Mouse (Mus musculus) CH12.LX (cell line): ENCODE data around the gene Ethe1. TPM values are rescaled to one million over a fixed set of nuclear protein-coding genes. Genes with fewer than 3 reads are reported as not detected.

ENCODE experiments used
- DNase-seq: peaks from one replicate; pipeline ENCODE4 v3.0.0-alpha.2; 2013; ENCODE audit errors: extremely low read depth
- H3K27ac ChIP-seq: 2 replicates; pipeline ENCODE4 v1.5.1; 2012; ENCODE audit warnings: low read depth, mild to moderate bottlenecking, control low read depth, moderate library complexity; ENCODE audit not compliant: insufficient read depth
- H3K27me3 ChIP-seq: replicated peaks from 2 replicates; pipeline ENCODE3; 2012; ENCODE audit warnings: inconsistent platforms
- H3K36me3 ChIP-seq, 2 experiments: replicated peaks in 1 of 2; 2 replicates each; pipeline versions ENCODE3 to v1.6.1; 2012; ENCODE audit warnings: inconsistent platforms in 1 of 2, low read length in 1 of 2, mild to moderate bottlenecking in 1 of 2, mixed read lengths in 1 of 2, moderate library complexity in 1 of 2; ENCODE audit not compliant: control insufficient read depth in 1 of 2, insufficient read depth in 1 of 2
- H3K4me1 ChIP-seq, 2 experiments: 2 replicates each; pipeline ENCODE4 v1.6.1; 2012; ENCODE audit warnings: inconsistent platforms in 1 of 2, moderate library complexity in 1 of 2; ENCODE audit not compliant: insufficient read depth in 2 of 2, control insufficient read depth in 1 of 2
- H3K4me2 ChIP-seq: 2 replicates; pipeline ENCODE4 v1.6.1; 2012; ENCODE audit warnings: low read depth, mild to moderate bottlenecking, control low read depth; ENCODE audit not compliant: poor library complexity, insufficient read depth, severe bottlenecking
- H3K4me3 ChIP-seq, 3 experiments: fragments of 150-350 bp in 1 of 3; sonication (generic) in 1 of 3; replicated peaks in 1 of 3; 2 replicates each; pipeline versions ENCODE3 to v1.5.1; 2011 to 2012; ENCODE audit warnings: low read depth in 2 of 3, low read length in 2 of 3, mild to moderate bottlenecking in 2 of 3, moderate library complexity in 2 of 3, control low read depth in 1 of 3, improper control_type of control experiment in 1 of 3, inconsistent platforms in 1 of 3, mixed read lengths in 1 of 3; ENCODE audit not compliant: poor library complexity in 1 of 3
- H3K79me2 ChIP-seq: replicated peaks from 2 replicates; pipeline ENCODE4 v1.6.1; 2012; ENCODE audit warnings: mild to moderate bottlenecking, moderate library complexity; ENCODE audit not compliant: control insufficient read depth, poor library complexity, insufficient read depth, severe bottlenecking; ENCODE audit errors: extremely low read depth
- H3K9ac ChIP-seq: 2 replicates; pipeline ENCODE4 v1.6.1; 2012; ENCODE audit warnings: low read depth, mild to moderate bottlenecking, control low read depth, moderate library complexity; ENCODE audit not compliant: insufficient read depth
- H3K9me3 ChIP-seq: replicated peaks from 2 replicates; pipeline ENCODE3; 2012; ENCODE audit warnings: low read length, inconsistent platforms, mixed read lengths
- BHLHE40 ChIP-seq: IDR thresholded peaks from 2 replicates; pipeline ENCODE4 v1.6.1; 2011; ENCODE audit warnings: mild to moderate bottlenecking, low read depth, low read length, improper control_type of control experiment
- CHD2 ChIP-seq: IDR thresholded peaks from 2 replicates; pipeline ENCODE4 v1.6.1; 2011; ENCODE audit warnings: low read length, improper control_type of control experiment
- E2F4 ChIP-seq: IDR thresholded peaks from 2 replicates; pipeline ENCODE4 v1.6.1; 2011; ENCODE audit warnings: low read depth, low read length, improper control_type of control experiment; ENCODE audit not compliant: insufficient replicate concordance
- ELF1 ChIP-seq: IDR thresholded peaks from 2 replicates; pipeline ENCODE4 v1.6.1; 2014; ENCODE audit warnings: low read depth, mild to moderate bottlenecking, inconsistent platforms, low read length, improper control_type of control experiment
- ETS1 ChIP-seq: conservative IDR thresholded peaks from 2 replicates; pipeline ENCODE4 v1.6.1; 2012; ENCODE audit warnings: low read depth, mild to moderate bottlenecking, inconsistent platforms, low read length, improper control_type of control experiment, moderate library complexity
- GABPA ChIP-seq: IDR thresholded peaks from 2 replicates; pipeline ENCODE4 v1.6.1; 2012; ENCODE audit warnings: low read depth, low read length, improper control_type of control experiment, inconsistent platforms; ENCODE audit not compliant: insufficient replicate concordance
- IRF4 ChIP-seq: IDR thresholded peaks from 2 replicates; pipeline ENCODE4 v1.6.1; 2014; ENCODE audit warnings: low read depth, mild to moderate bottlenecking, inconsistent platforms, low read length, improper control_type of control experiment
- JUND ChIP-seq: conservative IDR thresholded peaks from 2 replicates; pipeline ENCODE4 v1.6.1; 2011; ENCODE audit warnings: low read depth, low read length, improper control_type of control experiment
- MAX ChIP-seq: IDR thresholded peaks from 2 replicates; pipeline ENCODE4 v1.6.1; 2011; ENCODE audit warnings: low read length, improper control_type of control experiment
- MAZ ChIP-seq: IDR thresholded peaks from 2 replicates; pipeline ENCODE4 v1.6.1; 2012; ENCODE audit warnings: low read depth, mild to moderate bottlenecking, inconsistent platforms, low read length, improper control_type of control experiment, moderate library complexity
- MXI1 ChIP-seq: IDR thresholded peaks from 2 replicates; pipeline ENCODE4 v1.6.1; 2011; ENCODE audit warnings: mild to moderate bottlenecking, low read depth, low read length, improper control_type of control experiment
- MYC ChIP-seq: IDR thresholded peaks from 2 replicates; pipeline ENCODE4 v1.6.1; 2011; ENCODE audit warnings: low read depth, mild to moderate bottlenecking, improper control_type of control experiment, low read length
- POLR2A ChIP-seq: IDR thresholded peaks from 2 replicates; pipeline ENCODE4 v1.6.1; 2011; ENCODE audit warnings: low read depth, mild to moderate bottlenecking, improper control_type of control experiment, low read length
- POLR2AphosphoS2 ChIP-seq: IDR thresholded peaks from 2 replicates; pipeline ENCODE4 v1.6.1; 2011; ENCODE audit warnings: low read depth, low read length, improper control_type of control experiment
- RAD21 ChIP-seq: IDR thresholded peaks from 2 replicates; pipeline ENCODE4 v1.6.1; 2011; ENCODE audit warnings: low read depth, mild to moderate bottlenecking, low read length, improper control_type of control experiment, moderate library complexity
- SIN3A ChIP-seq: IDR thresholded peaks from 2 replicates; pipeline ENCODE4 v1.6.1; 2012; ENCODE audit warnings: low read length, improper control_type of control experiment, inconsistent platforms
- TBP ChIP-seq: conservative IDR thresholded peaks from 2 replicates; pipeline ENCODE4 v1.6.1; 2011; ENCODE audit warnings: low read depth, low read length, improper control_type of control experiment
- TCF12 ChIP-seq: IDR thresholded peaks from 2 replicates; pipeline ENCODE4 v1.6.1; 2014; ENCODE audit warnings: low read depth, mild to moderate bottlenecking, inconsistent platforms, low read length, improper control_type of control experiment
- UBTF ChIP-seq: IDR thresholded peaks from 2 replicates; pipeline ENCODE4 v1.6.1; 2012; ENCODE audit warnings: low read depth, mild to moderate bottlenecking, inconsistent platforms, low read length, improper control_type of control experiment, moderate library complexity
- USF1 ChIP-seq: IDR thresholded peaks from 2 replicates; pipeline ENCODE4 v1.6.1; 2014; ENCODE audit warnings: low read depth, mild to moderate bottlenecking, inconsistent platforms, low read length, improper control_type of control experiment
- ZC3H11A ChIP-seq: IDR thresholded peaks from 2 replicates; pipeline ENCODE4 v1.6.1; 2012; ENCODE audit warnings: low read depth, mild to moderate bottlenecking, inconsistent platforms, low read length, improper control_type of control experiment
- ZKSCAN1 ChIP-seq: IDR thresholded peaks from 2 replicates; pipeline ENCODE4 v1.6.1; 2012; ENCODE audit warnings: low read depth, inconsistent platforms, low read length, improper control_type of control experiment, borderline replicate concordance
- ZMIZ1 ChIP-seq: IDR thresholded peaks from 2 replicates; pipeline ENCODE4 v1.6.1; 2012; ENCODE audit warnings: low read depth, mild to moderate bottlenecking, inconsistent platforms, low read length, improper control_type of control experiment
- ZNF384 ChIP-seq: IDR thresholded peaks from 2 replicates; pipeline ENCODE4 v1.6.1; 2012; ENCODE audit warnings: low read depth, low read length, improper control_type of control experiment, inconsistent platforms
- dilution Hi-C: fragments of 300-500 bp; cut with MboI; formaldehyde crosslinking; loops from 2 replicates; pipeline ENCODE4 v1.14.3; 2020; ENCODE audit warnings: low sequenced_read_pairs; ENCODE audit not compliant: extremely low pct_unique_long_range_greater_than_20kb, extremely low pct_ligation_motif_present
- in situ Hi-C: fragments of 300-500 bp; cut with MboI; formaldehyde crosslinking; loops from 3 replicates; pipeline ENCODE4 v1.14.3; 2019; ENCODE audit warnings: low sequenced_read_pairs, low pct_ligation_motif_present, low pct_unique_long_range_greater_than_20kb, mixed read lengths
- polyA plus RNA-seq: library from polyadenylated mRNA; unstranded; fragments of >175 nt; gene quantifications from 2 replicates; pipeline ENCODE4 v1.2.1, GENCODE M21; 2012; ENCODE audit warnings: low read depth; ENCODE audit not compliant: insufficient read length
- total RNA-seq, 2 experiments: library from RNA; depleted of rRNA; stranded (reverse); fragments of 300-350 nt in 1 of 2; fragments of >200 nt in 1 of 2; gene quantifications; 2 replicates each; pipeline ENCODE4 v1.2.3; 2012 to 2014

Ethe1 gene
- total and polyA plus RNA-seq, 3 experiments: 22.8 to 32.0 (median 24.1) TPM

DNA sequence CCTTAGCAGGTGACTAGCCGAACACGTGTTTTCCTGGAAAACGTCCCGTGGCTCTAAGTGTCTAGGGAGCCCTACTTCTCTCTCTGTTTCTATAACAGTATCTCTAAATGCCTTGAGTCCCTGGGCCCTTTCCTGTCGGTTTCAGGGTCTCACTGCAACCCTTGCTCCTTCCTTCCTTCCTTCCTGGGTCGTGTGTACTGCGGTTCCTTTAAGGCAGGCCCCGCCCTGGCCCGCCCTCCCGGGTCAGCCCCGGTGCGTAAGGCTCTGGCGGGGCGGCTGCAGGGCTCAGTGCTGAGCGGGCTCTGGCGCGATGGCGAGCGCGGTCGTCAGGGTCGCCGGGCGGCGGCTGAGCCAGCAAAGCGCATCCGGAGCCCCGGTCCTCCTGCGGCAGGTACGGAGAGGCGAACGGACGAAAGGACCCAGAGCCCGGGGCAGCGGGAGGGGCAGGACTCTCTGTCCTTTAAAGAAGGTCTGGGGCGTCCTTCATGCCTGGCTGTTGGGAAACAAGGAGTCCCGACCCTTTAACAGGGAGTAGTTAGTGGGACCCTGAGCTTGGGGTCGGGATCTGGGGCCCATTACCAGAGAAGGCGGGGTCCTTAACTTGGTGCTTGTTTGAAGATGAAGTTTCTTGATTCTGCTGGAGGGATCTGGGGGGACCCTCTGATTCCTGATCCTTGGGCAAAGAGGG, 6.4 kb downstream of the Ethe1 start (continued):
- TF ChIP-seq JUND: no peak
- peak; percentile 77 for TF ChIP-seq ELF1
- TF ChIP-seq E2F4: no peak
- no peak for TF ChIP-seq IRF4
- TF ChIP-seq MAX: no peak; the same call in 1 of the 2 replicates
- no peak for TF ChIP-seq ZNF384
- no peak for TF ChIP-seq UBTF
- TF ChIP-seq GABPA: no peak
- no peak for TF ChIP-seq BHLHE40
- TF ChIP-seq MXI1: peak; percentile 8; the same call in 1 of the 2 replicates
- no peak for TF ChIP-seq USF1

DNA sequence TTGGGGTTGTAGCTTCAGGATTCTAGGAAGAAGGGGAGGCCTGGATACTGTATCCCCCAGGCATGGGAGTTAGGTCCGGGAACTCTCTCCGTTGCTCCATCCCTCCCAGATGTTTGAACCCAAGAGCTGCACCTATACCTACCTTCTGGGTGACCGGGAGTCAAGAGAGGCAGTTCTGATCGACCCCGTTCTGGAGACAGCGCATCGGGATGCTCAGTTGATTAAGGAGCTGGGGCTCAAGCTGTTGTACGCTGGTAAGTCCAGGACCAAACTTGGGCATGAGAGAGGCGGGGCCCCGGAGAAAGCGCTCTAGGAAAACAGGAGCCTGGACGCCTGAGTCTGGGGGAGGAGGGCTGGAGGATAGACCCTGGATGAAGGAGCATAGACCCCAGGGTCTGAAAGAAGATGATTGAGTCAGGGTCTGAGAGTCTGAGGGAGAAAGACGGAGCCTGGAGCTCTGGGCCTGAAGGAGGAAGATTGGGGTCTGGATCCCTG, 7.0 kb downstream of the Ethe1 start:
- peaks cover 6 to 37% of the 10 kb centered on the region in 2 experiments for H3K4me1 ChIP-seq
- peaks cover 0 to 25% of the 10 kb centered on the region in 2 experiments for H3K36me3 ChIP-seq
- H3K79me2 ChIP-seq: no peaks in the 10 kb centered on the region
- no peaks in the 10 kb centered on the region for H3K9me3 ChIP-seq
- in situ Hi-C loops (loop anchor here (10.0 kb wide), 1 partner anchor 60 kb away; the partner anchor contains the start of gene Irgq), dilution Hi-C loops (no loop called here)
- DNase-seq: no peak
- H3K27ac ChIP-seq: no peak overlapping the region
- peak overlapping the region; percentile 44 for H3K9ac ChIP-seq
- TF ChIP-seq TBP (no peak), RAD21 (no peak), MXI1 (no peak), ZKSCAN1 (no peak), ZMIZ1 (no peak), ETS1 (no peak), POLR2AphosphoS2 (no peak), MYC (no peak), MAZ (no peak), ZC3H11A (no peak), POLR2A (no peak), TCF12 (no peak), CHD2 (no peak), SIN3A (no peak), UBTF (no peak)
- H3K4me2 ChIP-seq: peak overlapping the region; percentile 31
- H3K4me3 ChIP-seq: peak overlapping the region; percentile 58 to 69 (median 66)
- H3K27me3 ChIP-seq: no peaks in the 10 kb centered on the region
